21 mouse cellular contexts compared by ENCODE assay signal in the genomic region with DNA sequence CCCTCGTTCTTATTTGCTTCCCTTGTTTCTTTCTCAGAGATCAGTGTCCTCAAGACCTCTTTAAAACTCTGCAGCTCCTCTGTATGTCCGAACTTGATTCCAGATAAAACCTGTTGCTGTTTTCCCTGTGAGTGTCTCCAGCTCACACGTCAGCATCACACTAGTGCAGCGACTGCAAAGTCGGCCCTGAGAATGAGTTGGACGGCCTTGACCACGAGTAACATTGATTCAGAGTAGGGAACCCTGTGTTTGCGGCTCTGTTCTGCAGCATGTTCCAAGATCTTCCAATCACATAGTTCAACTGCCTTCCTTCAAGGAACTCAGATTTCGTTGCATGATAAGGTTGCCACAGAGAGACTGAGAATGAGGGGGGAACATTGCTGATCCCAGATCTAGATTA.
"Had no signal": no experiment of that assay in that cellular context is flagged by ENCODE, and none has a peak within 500 bp of the region (broad histone marks: within the 10 kb centered on the region; RNA-seq: fewer than 3 reads in every experiment).

No protein-coding gene starts in this region.

- ATAC-seq: liver, postnatal 0 days; lung, postnatal 0 days; midbrain, embryonic 16.5 days had no signal

- DNase-seq: kidney, adult 9 months; kidney, postnatal 14 days; kidney, postnatal 4 days; left cerebral cortex, postnatal 4 days; liver, postnatal 0 days; lung, embryonic 14.5 days; right cerebral cortex, postnatal 14 days; right cerebral cortex, postnatal 4 days; thymus, adult 18-20 months; thymus, postnatal 36 days had no signal

- H3K4me3 ChIP-seq: limb, embryonic 12.5 days; limb, embryonic 15.5 days; midbrain, embryonic 12.5 days; myocyte; neural tube, embryonic 13.5 days had no signal

- H3K9ac ChIP-seq: limb, embryonic 12.5 days; limb, embryonic 15.5 days; liver, embryonic 14.5 days; liver, postnatal 0 days; lung, embryonic 14.5 days; midbrain, embryonic 12.5 days; neural tube, embryonic 13.5 days had no signal

- H3K9me3 ChIP-seq: limb, embryonic 12.5 days; limb, embryonic 15.5 days; midbrain, embryonic 12.5 days; neural tube, embryonic 13.5 days had no signal

- H3K27ac ChIP-seq: limb, embryonic 12.5 days; limb, embryonic 15.5 days; liver, embryonic 14.5 days; macrophage; midbrain, embryonic 12.5 days; neural tube, embryonic 13.5 days; stomach, postnatal 0 days had no signal

- H3K27me3 ChIP-seq: limb, embryonic 12.5 days; limb, embryonic 15.5 days; midbrain, embryonic 12.5 days; neural tube, embryonic 13.5 days had no signal

- H3K4me1 ChIP-seq: limb, embryonic 12.5 days; limb, embryonic 15.5 days; midbrain, embryonic 12.5 days; neural tube, embryonic 13.5 days had no signal

- H3K4me2 ChIP-seq: limb, embryonic 12.5 days; limb, embryonic 15.5 days; liver, embryonic 11.5 days; lung, embryonic 14.5 days; midbrain, embryonic 12.5 days; neural tube, embryonic 13.5 days had no signal
